Mouse (Mus musculus): ENCODE measurements around the gene Rack1.

- TF ChIP-seq CTCF (IDR thresholded peaks at IDR 0.05; ENCODE audit: control insufficient read depth, insufficient read depth, low read length) (no peak), POLR2A (IDR thresholded peaks at IDR 0.05; ENCODE audit: borderline replicate concordance, control insufficient read depth, low read depth, low read length) (no peak)
These were observed 42.3 kb downstream of the Rack1 start for GRCm38 (mm10) chr11:48842378-48842792.

All from bone marrow, adult 2 months (tissue).